Mouse (Mus musculus) heart, adult 2 months (tissue): Measurements from ENCODE around the gene Olfr1420. TPM values are rescaled to one million over a fixed set of nuclear protein-coding genes. Genes with fewer than 3 reads are reported as not detected.
"Not testable (repeated sequence)": the region's sequence is repeated elsewhere in the genome, so short reads cannot be mapped to it uniquely, and the experiment has no call there.

Experiments
- DNase-seq, 2 experiments: peaks; one replicate each; pipeline ENCODE4 v3.0.0; 2021
- H3K27ac ChIP-seq: fragments of 200-600 bp; 2 replicates; pipeline ENCODE4 v1.8.1; 2022
- H3K27me3 ChIP-seq: fragments of 200-500 bp; 2 replicates; pipeline ENCODE4 v1.6.1; 2012; ENCODE audit warnings: mild to moderate bottlenecking, low read length, inconsistent platforms, mixed read lengths; ENCODE audit not compliant: control insufficient read depth, insufficient read depth
- H3K36me3 ChIP-seq: fragments of 200-500 bp; 2 replicates; pipeline ENCODE4 v1.6.1; 2012; ENCODE audit warnings: low read length, inconsistent platforms; ENCODE audit not compliant: control insufficient read depth, insufficient read depth
- H3K4me1 ChIP-seq: fragments of 200-500 bp; 2 replicates; pipeline ENCODE4 v1.6.1; 2011; ENCODE audit warnings: low read length; ENCODE audit not compliant: control insufficient read depth, insufficient read depth
- H3K4me3 ChIP-seq: fragments of 200-600 bp; 2 replicates; pipeline ENCODE4 v1.8.1; 2022
- H3K79me2 ChIP-seq: fragments of 200-500 bp; replicated peaks from 2 replicates; pipeline ENCODE4 v1.6.1; 2012; ENCODE audit warnings: mild to moderate bottlenecking, inconsistent platforms, low read length, moderate library complexity, mixed read lengths; ENCODE audit not compliant: control insufficient read depth, insufficient read depth
- H3K9ac ChIP-seq: fragments of 200-500 bp; 2 replicates; pipeline ENCODE4 v1.6.1; 2012; ENCODE audit warnings: low read depth, mild to moderate bottlenecking, control low read depth, inconsistent platforms, low read length, mixed read lengths
- CTCF ChIP-seq: fragments of 200-600 bp; IDR thresholded peaks from 2 replicates; pipeline ENCODE4 v1.8.1; 2022; ENCODE audit warnings: antibody characterized with exemption, mild to moderate bottlenecking, moderate library complexity
- EP300 ChIP-seq: fragments of 200-500 bp; IDR thresholded peaks from 2 replicates; pipeline ENCODE4 v1.6.1; 2011; ENCODE audit warnings: low read depth, low read length, control low read depth; ENCODE audit not compliant: insufficient read depth
- POLR2A ChIP-seq: fragments of 200-500 bp; IDR thresholded peaks from 2 replicates; pipeline ENCODE4 v1.6.1; 2011; ENCODE audit warnings: mild to moderate bottlenecking, low read depth, low read length, control low read depth; ENCODE audit not compliant: insufficient read depth
- WGBS: fragments of 180-500 bp; shearing (Covaris S2); methylation state at CpG from one replicate; pipeline ENCODE4 v1.1.7; 2018; 5-methylcytosine and 5-hydroxymethylcytosine counted together
- intact Hi-C: fragments of 180-260 bp; cut with DNase I; formaldehyde crosslinking; loops from one replicate; pipeline ENCODE4 v1.15.1; 2025
- polyA plus RNA-seq: library from polyadenylated mRNA; depleted of rRNA; stranded (reverse); fragments of >200 nt; gene quantifications from 2 replicates; pipeline ENCODE4 v1.2.3, GENCODE M21; 2012
- total RNA-seq, 2 experiments: library from RNA; stranded (reverse); gene quantifications; 2 replicates each; pipeline ENCODE4 v1.2.3; 2021

Gene Olfr1420
- total and polyA plus RNA-seq, 3 experiments, result not detected

DNA sequence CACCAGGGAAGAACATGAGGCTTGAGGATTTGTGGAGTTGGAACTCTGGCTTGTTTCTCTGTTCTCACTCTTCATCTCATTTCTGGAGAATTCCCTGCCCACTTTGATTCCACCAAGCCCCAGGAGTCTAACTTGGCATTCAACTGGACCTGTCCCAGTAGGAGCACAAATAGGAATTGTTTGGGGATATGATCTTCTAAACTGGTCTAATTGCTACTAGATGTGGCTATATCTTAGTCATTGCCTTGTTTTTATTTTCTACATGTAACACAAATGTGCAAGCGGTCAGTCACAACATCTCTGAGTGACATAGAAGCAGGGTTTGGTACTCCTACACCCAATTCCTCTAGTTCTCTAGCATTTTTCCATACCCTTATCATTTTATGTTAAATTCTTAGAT, 25.4 kb upstream of the Olfr1420 start, which contains the start of gene Olfr1418:
TSS of gene Olfr1418 (minus strand) at position 101 of the 400 bp plus-strand sequence.
- WGBS, result 88% methylated on average over 1 of the region's 1 CpGs
- TF ChIP-seq POLR2A, result no peak
- TF ChIP-seq EP300, result no peak
- TF ChIP-seq CTCF, result no peak
- no peak within 1 kb of the TSS for H3K27ac ChIP-seq
- intact Hi-C loops, result no loop called here
- no peaks in the 10 kb centered on the region for H3K27me3 ChIP-seq
- no peaks in the 10 kb centered on the region for H3K36me3 ChIP-seq
- H3K4me1 ChIP-seq, result no peaks in the 10 kb centered on the region
- H3K4me3 ChIP-seq, result no peak within 1 kb of the TSS
- no peaks in the 10 kb centered on the region for H3K79me2 ChIP-seq
- H3K9ac ChIP-seq, result no peak within 1 kb of the TSS
- no peak for DNase-seq

DNA sequence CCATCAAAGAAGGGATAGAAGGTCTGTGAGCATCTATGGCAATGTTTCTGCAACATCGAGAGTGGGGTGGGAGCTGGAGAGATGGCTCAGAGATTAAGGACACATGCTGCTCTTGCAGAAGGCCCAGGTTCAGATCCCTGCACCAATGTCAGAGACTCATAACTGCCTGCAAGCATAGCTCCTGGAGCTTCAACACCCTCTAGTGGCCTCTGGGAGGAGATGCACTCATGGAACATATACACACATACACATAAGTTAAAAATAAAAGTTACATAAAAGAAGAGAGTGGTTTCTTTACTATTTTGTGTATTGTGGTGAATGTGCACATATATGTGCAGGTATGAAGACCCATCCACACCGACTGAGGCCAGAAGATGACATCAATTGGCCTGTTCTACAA, 18.5 kb upstream of the Olfr1420 start:
- Histone ChIP-seq H3K4me3 (no peak overlapping the region), H3K9ac (no peak overlapping the region), H3K27ac (no peak overlapping the region), H3K4me1 (no peaks in the 10 kb centered on the region), H3K27me3 (no peaks in the 10 kb centered on the region), H3K36me3 (no peaks in the 10 kb centered on the region), H3K79me2 (no peaks in the 10 kb centered on the region)
- no peak for DNase-seq
- no peak for TF ChIP-seq CTCF
- TF ChIP-seq POLR2A, result no peak
- no peak for TF ChIP-seq EP300
- WGBS, result 81% methylated on average over 2 of the region's 2 CpGs
- intact Hi-C loops, result no loop called here

- TF ChIP-seq CTCF, result no peak
- TF ChIP-seq POLR2A, result no peak
- no peak for TF ChIP-seq EP300
- no peaks in the 10 kb centered on the region for H3K27me3 ChIP-seq
These were observed 11.4 kb upstream of the Olfr1420 start, which contains the start of gene Olfr1419 for GRCm38 (mm10) chr19:11875006-11875405. Gene Olfr1419, minus strand, starts transcription at chr19:11875106.

GRCm38 (mm10) chr19:11878404-11878803, 8.0 kb upstream of the Olfr1420 start:
- H3K27ac ChIP-seq, H3K4me1 ChIP-seq, H3K27me3 ChIP-seq, H3K79me2 ChIP-seq, H3K9ac ChIP-seq, H3K4me3 ChIP-seq, H3K36me3 ChIP-seq, DNase-seq, intact Hi-C loops: not testable (repeated sequence)
- 52% methylated on average over 22 of the region's 22 CpGs for WGBS

More at GRCm38 (mm10) chr19:11875006-11875405, 11.4 kb upstream of the Olfr1420 start, which contains the start of gene Olfr1419:
- DNase-seq, result no peak
- Histone ChIP-seq H3K36me3 (no peaks in the 10 kb centered on the region), H3K4me1 (no peaks in the 10 kb centered on the region), H3K4me3 (no peak within 1 kb of the TSS), H3K79me2 (no peaks in the 10 kb centered on the region), H3K9ac (no peak within 1 kb of the TSS), H3K27ac (no peak within 1 kb of the TSS)
- WGBS, result 26% methylated on average over 1 of the region's 1 CpGs
- intact Hi-C loops, result no loop called here

GRCm38 (mm10) chr19:11911021-11911420, 24.7 kb downstream of the Olfr1420 start:
- Histone ChIP-seq H3K27me3 (no peaks in the 10 kb centered on the region), H3K79me2 (peaks cover 3% of the 10 kb centered on the region; the same call in 1 of the 2 replicates), H3K4me3 (peak overlapping the region; percentile 69), H3K36me3 (peaks cover 24% of the 10 kb centered on the region), H3K9ac (no peak overlapping the region; the same call in 1 of the 2 replicates), H3K4me1 (peaks cover 2% of the 10 kb centered on the region), H3K27ac (peak overlapping the region; percentile 96)
- DNase-seq, result no peak
- 67% methylated on average over 5 of the region's 5 CpGs for WGBS
- intact Hi-C loops, result loop anchor here (10.0 kb wide), 1 partner anchor 1706 kb away; the partner anchor contains the start of genes Fen1 and Tmem258
- no peak for TF ChIP-seq POLR2A
- TF ChIP-seq EP300, result no peak
- TF ChIP-seq CTCF, result no peak

- under 1% methylated on average over 17 of the region's 17 CpGs for WGBS
- peaks cover 30% of the 10 kb centered on the region for H3K36me3 ChIP-seq
- no peaks in the 10 kb centered on the region for H3K27me3 ChIP-seq
- no peak for TF ChIP-seq CTCF
- no peak for TF ChIP-seq POLR2A
- no peak for TF ChIP-seq EP300
- peak overlapping the region; percentile 96 for H3K27ac ChIP-seq
- H3K79me2 ChIP-seq, result peaks cover 3% of the 10 kb centered on the region; the same call in 1 of the 2 replicates
- peak overlapping the region; percentile 60 for H3K9ac ChIP-seq
- H3K4me3 ChIP-seq, result peak overlapping the region; percentile 69
- intact Hi-C loops, result loop anchor here (2.0 to 10.0 kb wide), 4 partner anchors 97 to 1707 kb away; partner anchors contain the start of genes Fen1, Mrpl16 and Tmem258
- H3K4me1 ChIP-seq, result peaks cover 4% of the 10 kb centered on the region
- no peak for DNase-seq
These were observed 25.2 kb downstream of the Olfr1420 start for GRCm38 (mm10) chr19:11911603-11912002.
